Mouse (Mus musculus) embryonic stem cell, embryonic (primary cell): Measurements from ENCODE around the gene Cdc25b.

Source experiments
- CTCF ChIA-PET, 4 experiments: fragments of 300-600 bp in 2 of 4; fragments of 350-600 bp in 2 of 4; sonication (Branson Sonifier 250); formaldehyde crosslinking; loops; one replicate each; lab custom pipeline; 2022; ENCODE audit warnings: inconsistent platforms in 2 of 4; lab: Charles Lee
- POLR2A ChIA-PET, 4 experiments: fragments of 300-600 bp in 2 of 4; fragments of 350-600 bp in 2 of 4; sonication (Branson Sonifier 250); formaldehyde crosslinking; loops; one replicate each; lab custom pipeline; 2022; ENCODE audit warnings: antibody characterized with exemption in 4 of 4, inconsistent platforms in 1 of 4; lab: Charles Lee

Cdc25b gene

DNA sequence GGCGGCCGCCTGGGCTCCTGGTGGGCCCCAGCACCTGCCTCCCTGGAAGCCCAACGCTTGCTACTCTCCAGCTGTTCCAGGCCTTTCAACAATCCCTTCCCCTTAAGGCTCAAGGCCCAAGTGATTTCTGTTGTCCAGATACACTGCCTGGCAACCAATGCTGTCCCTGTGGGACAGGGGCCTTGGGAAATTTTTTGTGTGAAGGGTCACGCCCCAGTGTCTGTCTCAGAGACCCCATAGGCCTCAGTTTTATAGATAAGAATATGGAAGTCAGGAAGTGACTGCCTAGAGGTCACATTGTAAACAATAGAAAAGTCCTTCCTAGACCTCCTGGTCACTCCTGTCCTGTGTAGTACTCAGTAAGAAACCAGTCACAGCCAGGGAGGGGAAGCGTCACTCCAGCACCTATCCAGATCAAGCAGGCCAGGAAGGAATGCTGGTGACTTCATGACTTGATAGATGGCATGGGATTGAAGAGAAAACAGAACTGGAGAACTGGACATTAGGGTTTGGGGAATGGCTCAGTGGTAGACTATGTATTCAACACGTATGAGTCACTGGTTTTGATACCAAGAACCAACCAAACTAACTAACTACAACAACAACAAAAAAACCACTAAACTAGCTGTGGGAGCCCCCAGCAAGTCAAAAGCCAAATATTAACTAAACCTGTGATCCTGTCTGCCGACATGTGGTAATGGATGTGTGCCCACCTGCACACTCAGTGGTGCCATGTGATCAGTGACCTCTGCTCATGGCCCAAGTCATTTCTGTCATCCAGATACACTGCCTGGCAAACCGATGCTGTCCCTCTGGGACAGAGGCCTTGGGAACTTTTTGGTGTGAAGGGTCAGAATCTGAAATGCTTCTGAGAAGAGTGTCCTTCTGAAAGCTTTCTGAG, 38.1 kb upstream of the Cdc25b start:
- CTCF ChIA-PET: interaction anchor here in 1 of 4 experiments (1.0 kb wide), 1 partner anchor 22 kb away, joined by 3 read pairs; the partner anchor contains the start of gene Hspa12b
- POLR2A ChIA-PET: interaction anchor here in 2 of 4 experiments (1.3 to 3.9 kb wide), 2 partner anchors 10 to 27 kb away, joined by 5 to 28 read pairs; partner anchors contain the start of gene 1700037H04Rik (in 1 of the 2)

DNA sequence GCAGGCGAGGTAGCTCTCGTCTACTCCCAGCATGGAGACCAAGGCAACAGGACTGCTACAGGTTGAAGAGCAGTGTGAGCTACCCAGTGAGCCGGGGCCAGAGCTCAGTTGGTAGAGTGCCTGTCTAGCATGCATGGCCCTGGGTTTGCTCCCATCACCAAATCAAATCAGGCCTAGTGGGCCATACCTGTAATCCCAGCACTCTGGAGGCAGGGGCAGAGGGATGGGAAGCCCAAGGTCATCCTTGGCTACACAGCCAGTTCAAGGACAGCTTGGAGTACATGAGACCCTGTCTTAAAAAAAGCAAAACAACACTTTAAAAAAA, 37.5 kb upstream of the Cdc25b start:
- ChIA-PET CTCF (interaction anchor here in 1 of 4 experiments (1.0 kb wide), 1 partner anchor 23 kb away, joined by 3 read pairs; the partner anchor contains the start of gene Hspa12b), POLR2A (interaction anchor here in 3 of 4 experiments (0.6 to 3.9 kb wide), 5 partner anchors 10 to 161 kb away, joined by 3 to 28 read pairs (median 4); partner anchors contain the start of gene 1700037H04Rik (in 1 of the 3))

DNA sequence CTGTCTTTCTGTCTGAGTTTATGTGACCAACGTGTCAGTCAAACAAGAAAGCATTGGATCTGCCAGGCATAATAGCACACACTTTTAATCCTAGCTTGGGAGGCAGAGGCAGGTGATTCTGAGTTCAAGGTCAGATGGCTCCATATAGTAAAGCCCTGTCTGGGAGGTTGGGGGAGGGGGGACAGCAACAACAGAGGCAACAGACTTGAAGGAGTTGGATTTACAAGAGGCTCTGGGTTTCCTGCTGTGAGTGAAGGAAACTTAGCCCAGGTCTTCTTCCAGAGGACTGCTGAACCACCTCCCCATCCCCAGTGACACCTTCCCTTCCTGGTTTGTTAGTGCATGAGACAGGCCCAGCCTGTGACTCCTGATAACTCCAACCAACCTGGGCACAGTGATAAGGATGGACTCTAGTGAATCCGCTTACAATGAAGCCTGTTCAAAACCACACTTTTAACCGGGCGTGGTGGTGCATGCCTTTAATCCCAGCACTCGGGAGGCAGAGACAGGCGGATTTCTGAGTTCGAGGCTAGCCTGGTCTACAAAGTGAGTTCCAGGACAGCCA, 34.5 kb upstream of the Cdc25b start:
- CTCF ChIA-PET: interaction anchor here (0.6 to 1.7 kb wide), 4 partner anchors 10 to 156 kb away, joined by 3 to 5 read pairs (median 5); no protein-coding TSS in a partner anchor
- POLR2A ChIA-PET: interaction anchor here in 3 of 4 experiments (0.8 to 3.9 kb wide), 13 partner anchors 7 to 202 kb away, joined by 3 to 28 read pairs (median 4); partner anchors contain the start of gene 1700037H04Rik (in 2 of the 3)

DNA sequence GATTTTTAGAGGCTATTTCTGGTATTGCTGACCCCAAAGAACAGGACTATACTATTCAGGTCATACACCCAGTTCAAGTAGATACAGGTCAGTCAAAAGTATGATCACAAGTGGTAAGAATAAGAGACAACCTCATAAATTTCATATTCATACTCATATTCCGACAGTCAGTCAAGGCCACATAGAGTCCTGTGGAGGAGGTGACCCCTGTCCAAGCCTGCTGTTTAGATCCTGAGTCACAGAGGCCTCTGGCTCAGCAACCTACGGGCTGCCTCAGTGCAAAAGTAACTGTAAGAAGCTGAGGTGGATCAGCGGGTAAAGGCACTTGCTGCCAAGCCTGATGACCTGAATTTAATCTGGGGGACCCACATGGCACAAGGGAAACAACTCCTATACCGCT, 32.7 kb upstream of the Cdc25b start:
- ChIA-PET POLR2A (interaction anchor here in 2 of 4 experiments (1.0 to 1.3 kb wide), 3 partner anchors 23 to 102 kb away, joined by 3 read pairs; partner anchors contain the start of genes Cdc25b (in 1 of the 2) and Spef1 (in 1 of the 2)), CTCF (interaction anchor here in 1 of 4 experiments (1.3 kb wide), 1 partner anchor 99 kb away, joined by 4 read pairs; no protein-coding TSS in a partner anchor)

DNA sequence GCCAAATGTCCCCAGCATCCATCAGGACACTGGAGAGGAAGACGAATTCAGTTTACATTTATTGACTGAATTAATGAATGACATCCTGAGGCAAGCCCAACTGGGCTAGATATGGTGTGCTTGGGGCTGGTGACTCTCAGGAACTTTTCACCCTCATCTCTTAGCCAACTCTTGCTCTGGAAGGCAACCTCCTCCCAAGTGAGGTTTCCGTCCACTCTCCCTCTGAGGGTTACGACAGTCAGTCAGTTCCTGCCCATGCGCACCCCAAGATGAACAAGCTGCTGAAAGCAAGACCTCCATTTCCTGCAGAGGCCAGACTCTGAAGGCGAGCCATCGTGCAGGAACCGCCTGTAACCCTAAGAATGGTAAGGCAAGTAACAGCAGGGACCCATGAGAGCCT, 29.8 kb upstream of the Cdc25b start:
- POLR2A ChIA-PET: interaction anchor here (0.5 to 3.8 kb wide), 12 partner anchors 6 to 936 kb away, joined by 3 to 28 read pairs (median 4); partner anchors contain the start of genes Cdc25b (in 2 of the 4) and Spef1 (in 2 of the 4)
- CTCF ChIA-PET: no interaction called here

DNA sequence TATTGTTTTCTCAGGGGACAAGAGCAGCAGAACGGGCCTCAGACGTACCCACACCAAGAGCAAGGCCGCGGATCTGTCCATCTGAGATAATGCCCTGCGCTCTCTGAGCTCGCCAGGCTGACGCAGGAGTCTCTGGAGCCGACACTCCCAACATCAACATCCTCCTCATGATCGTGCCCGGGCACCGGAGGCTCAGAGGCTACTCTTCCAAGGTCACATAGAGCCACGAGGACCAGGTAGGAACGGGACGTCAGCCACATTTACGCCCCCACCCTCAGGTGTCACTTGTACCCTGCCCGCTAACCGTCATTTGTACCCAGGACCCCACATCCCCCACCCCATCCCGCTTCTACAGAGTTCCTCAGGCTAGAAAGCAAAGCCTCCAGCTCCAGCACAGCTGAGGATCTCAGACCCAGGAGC, 27.2 kb upstream of the Cdc25b start:
- ChIA-PET CTCF (interaction anchor here in 3 of 4 experiments (0.6 to 1.7 kb wide), 14 partner anchors 12 to 104 kb away, joined by 3 to 14 read pairs (median 4); partner anchors contain the start of genes Ap5s1 (in 1 of the 3), Cdc25b (in 1 of the 3) and Spef1 (in 1 of the 3)), POLR2A (interaction anchor here (0.7 to 5.0 kb wide), 63 partner anchors 8 to 495 kb away, joined by 3 to 95 read pairs (median 7); partner anchors contain the start of genes Cdc25b (in 4 of the 4), Spef1 (in 4 of the 4), Pank2 (in 3 of the 4) and Cenpb (in 2 of the 4))

DNA sequence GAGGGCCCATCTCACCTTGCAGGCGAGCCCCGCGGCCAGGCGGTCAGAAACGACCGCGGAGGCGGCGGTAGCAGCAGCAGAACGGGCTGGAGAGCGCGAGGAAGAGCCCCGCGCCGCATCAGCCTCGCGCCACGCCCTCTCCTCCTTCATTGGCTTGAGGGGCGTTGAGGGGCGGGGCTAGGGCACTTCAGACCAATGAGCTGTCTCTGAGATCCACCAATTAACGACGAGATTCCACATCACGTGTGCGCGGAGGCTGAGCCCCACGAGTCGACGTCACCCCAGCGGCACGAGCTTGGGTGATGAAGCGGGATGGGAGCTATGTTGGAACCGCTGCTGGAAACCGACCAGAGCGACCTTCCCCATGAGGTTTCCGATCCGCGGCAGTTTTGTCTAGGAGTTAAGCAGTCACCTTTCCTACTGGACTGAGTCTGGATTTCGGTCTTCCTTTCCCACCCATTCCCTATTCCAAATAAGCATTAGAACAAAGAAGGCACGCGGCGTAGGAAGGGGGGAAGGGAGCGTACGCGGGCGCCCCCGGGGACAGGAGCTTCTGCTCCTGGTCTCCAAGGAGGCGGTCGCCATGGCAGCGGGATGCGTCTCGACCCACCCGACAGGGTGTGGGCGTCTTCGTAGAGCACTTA, 26.7 kb upstream of the Cdc25b start, which contains the start of gene 1700037H04Rik:
TSS of gene 1700037H04Rik (minus strand) at position 144 of the 644 bp plus-strand sequence.
- ChIA-PET POLR2A (interaction anchor here (0.5 to 5.0 kb wide), 72 partner anchors 8 to 597 kb away, joined by 3 to 95 read pairs (median 5); partner anchors contain the start of genes Cdc25b (in 4 of the 4), Spef1 (in 4 of the 4), Pank2 (in 3 of the 4) and Cenpb (in 2 of the 4)), CTCF (interaction anchor here in 3 of 4 experiments (0.6 to 1.7 kb wide), 19 partner anchors 9 to 105 kb away, joined by 3 to 14 read pairs (median 4); partner anchors contain the start of genes Cdc25b (in 2 of the 3), Spef1 (in 2 of the 3), Ap5s1 (in 1 of the 3) and Pank2 (in 1 of the 3))

DNA sequence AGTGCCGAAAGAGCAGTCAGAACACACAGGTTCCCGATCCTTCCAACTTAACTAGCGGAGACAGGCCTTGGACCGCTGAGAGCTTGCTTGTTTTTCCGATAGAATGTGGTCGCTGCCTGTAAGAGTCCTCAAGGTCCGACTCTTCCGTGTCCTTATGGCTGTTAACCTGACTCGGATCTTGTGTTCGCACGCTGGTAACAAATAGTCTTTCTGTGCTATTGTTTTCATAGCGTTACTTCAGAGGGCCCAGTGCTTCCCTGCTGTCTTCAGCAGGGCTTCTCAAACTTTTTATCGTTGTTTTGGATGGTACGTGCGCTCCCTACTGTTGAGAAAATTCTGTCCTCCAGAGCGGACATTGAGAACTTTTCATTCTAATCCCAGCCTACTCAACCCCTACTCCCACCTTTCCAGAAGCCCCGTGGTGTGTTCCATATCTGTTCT, 26.1 kb upstream of the Cdc25b start:
- ChIA-PET POLR2A (interaction anchor here (0.5 to 5.0 kb wide), 60 partner anchors 8 to 597 kb away, joined by 3 to 95 read pairs (median 8); partner anchors contain the start of genes Cdc25b (in 3 of the 4), Pank2 (in 3 of the 4), Spef1 (in 3 of the 4) and Cenpb (in 2 of the 4)), CTCF (interaction anchor here in 3 of 4 experiments (0.7 to 1.7 kb wide), 15 partner anchors 8 to 104 kb away, joined by 3 to 14 read pairs (median 4); partner anchors contain the start of genes Cdc25b (in 1 of the 3), Pank2 (in 1 of the 3) and Spef1 (in 1 of the 3))

DNA sequence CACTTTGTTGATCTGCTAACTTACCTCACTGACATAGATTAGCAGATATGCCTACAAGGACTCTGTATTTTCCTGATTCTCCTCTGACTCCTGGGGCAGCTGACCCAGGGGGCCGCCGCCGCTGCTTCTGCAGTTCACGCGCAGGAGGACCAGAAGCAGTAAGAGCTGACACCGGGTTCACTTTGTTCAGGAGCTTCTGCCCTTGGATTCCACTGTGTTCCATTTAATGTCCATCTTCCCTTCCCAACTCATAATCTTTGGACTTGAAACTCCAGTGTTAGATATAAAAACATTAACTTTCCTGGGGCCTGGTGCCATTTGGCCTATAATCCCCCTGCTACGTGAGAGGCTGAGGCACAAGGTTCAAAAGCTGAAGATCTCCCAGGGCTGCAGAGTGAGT, 22.8 kb upstream of the Cdc25b start:
- ChIA-PET CTCF (interaction anchor here in 1 of 4 experiments (0.6 kb wide), 1 partner anchor 46 kb away, joined by 3 read pairs; no protein-coding TSS in a partner anchor), POLR2A (interaction anchor here in 2 of 4 experiments (0.9 to 1.0 kb wide), 2 partner anchors 9 kb away, joined by 3 read pairs; no protein-coding TSS in a partner anchor)

DNA sequence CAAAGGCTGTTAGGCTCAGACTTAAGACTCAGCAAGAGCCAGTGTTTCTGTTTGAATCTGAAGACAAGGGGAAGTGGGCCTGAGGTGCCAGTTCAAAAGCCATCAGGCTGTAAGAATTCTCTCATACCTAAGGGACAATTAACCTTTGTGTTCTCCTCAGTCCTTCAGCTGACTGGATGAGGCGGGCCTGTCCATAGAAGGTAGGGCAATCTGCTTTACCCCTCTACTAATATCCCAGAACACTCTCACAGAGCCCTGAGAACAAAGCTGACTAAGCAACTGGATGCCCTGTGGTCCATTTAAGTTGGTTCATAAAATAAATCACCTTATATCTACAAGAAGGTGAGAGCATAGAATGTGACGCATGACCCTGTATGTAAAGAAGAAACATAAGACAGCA, 20.6 kb upstream of the Cdc25b start:
- ChIA-PET POLR2A (interaction anchor here in 1 of 4 experiments (1.9 kb wide), 1 partner anchor 12 kb away, joined by 7 read pairs; no protein-coding TSS in a partner anchor), CTCF (interaction anchor here in 1 of 4 experiments (0.6 kb wide), 1 partner anchor 128 kb away, joined by 3 read pairs; no protein-coding TSS in a partner anchor)

DNA sequence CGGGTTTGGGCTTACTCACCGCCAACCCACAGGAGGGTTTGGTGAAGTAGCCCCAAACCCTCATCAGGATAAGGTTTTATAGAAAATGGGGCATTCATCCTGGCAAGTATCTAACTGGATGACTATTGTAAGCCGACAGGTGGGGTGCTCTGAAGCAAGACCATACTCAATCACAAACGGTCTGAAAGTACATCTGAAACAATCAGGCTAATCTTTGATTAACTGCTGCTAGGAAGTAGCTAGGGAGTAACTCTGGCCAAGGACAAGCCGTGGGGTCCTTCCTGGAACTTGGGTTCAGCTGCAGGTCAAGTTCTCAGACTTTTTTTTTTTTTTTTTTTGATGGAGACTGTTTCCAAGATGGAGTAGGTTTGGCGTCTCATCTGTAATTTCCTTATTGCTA, 18.8 kb upstream of the Cdc25b start:
- ChIA-PET POLR2A (interaction anchor here (0.9 to 5.7 kb wide), 9 partner anchors 7 to 37 kb away, joined by 3 to 95 read pairs (median 6); partner anchors contain the start of genes 1700037H04Rik (in 4 of the 4), Cdc25b (in 1 of the 4) and Spef1 (in 1 of the 4)), CTCF (interaction anchor here in 3 of 4 experiments (0.6 to 2.0 kb wide), 4 partner anchors 32 to 1410 kb away, joined by 4 to 6 read pairs (median 4); no protein-coding TSS in a partner anchor)

DNA sequence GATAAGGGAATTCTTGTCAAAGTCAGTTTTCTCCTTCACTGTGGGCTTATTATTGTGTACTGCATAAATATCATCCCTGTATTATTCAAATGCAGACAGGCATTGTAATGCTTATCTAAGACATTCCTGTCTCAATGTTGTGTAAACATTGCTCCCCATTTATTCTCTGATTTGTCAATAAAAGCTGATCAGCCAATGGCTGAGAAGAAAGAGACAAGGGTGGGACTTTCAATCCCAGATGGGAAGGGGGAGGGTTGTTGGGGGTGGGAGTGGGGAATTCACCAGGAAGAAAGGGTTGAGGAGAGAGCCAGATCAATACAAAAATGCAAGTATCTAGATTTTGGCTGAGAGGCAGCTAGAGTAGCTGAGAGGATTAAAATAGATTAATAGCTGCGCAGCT, 17.8 kb upstream of the Cdc25b start:
- ChIA-PET CTCF (interaction anchor here in 2 of 4 experiments (1.0 to 2.0 kb wide), 3 partner anchors 9 to 41 kb away, joined by 3 to 6 read pairs (median 4); partner anchors contain the start of gene 1700037H04Rik (in 1 of the 2)), POLR2A (interaction anchor here (0.5 to 5.7 kb wide), 18 partner anchors 8 to 335 kb away, joined by 3 to 95 read pairs (median 5); partner anchors contain the start of genes 1700037H04Rik (in 4 of the 4), Cenpb (in 2 of the 4), Cdc25b (in 1 of the 4) and Spef1 (in 1 of the 4))

DNA sequence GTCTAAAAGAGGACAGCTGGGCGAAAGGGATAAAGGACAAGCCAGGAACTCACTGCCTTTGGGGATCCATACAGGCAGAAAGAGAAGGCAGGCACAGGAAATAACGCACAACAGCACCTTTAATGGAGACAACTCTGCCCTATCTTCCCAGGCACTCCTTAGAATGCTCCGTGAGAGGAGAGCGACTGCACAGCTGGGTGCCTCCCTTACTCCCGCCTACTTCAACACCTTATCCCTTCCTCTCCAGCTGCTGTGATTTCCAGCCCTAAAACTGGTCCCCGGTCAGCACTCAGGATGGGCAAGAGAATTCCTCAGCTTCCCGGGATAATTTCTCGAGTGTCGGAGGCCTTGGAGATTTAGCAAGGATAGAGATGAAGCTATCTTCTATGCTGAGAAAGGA, 15.8 kb upstream of the Cdc25b start:
- ChIA-PET POLR2A (interaction anchor here (0.6 to 8.3 kb wide), 31 partner anchors 8 to 859 kb away, joined by 3 to 95 read pairs (median 7); partner anchors contain the start of genes 1700037H04Rik (in 4 of the 4), Cdc25b (in 3 of the 4), Spef1 (in 3 of the 4) and Cenpb (in 2 of the 4)), CTCF (interaction anchor here (0.8 to 3.0 kb wide), 15 partner anchors 8 to 374 kb away, joined by 3 to 16 read pairs (median 5); partner anchors contain the start of genes Cenpb (in 2 of the 4), 1700037H04Rik (in 1 of the 4), Cdc25b (in 1 of the 4) and Spef1 (in 1 of the 4))

DNA sequence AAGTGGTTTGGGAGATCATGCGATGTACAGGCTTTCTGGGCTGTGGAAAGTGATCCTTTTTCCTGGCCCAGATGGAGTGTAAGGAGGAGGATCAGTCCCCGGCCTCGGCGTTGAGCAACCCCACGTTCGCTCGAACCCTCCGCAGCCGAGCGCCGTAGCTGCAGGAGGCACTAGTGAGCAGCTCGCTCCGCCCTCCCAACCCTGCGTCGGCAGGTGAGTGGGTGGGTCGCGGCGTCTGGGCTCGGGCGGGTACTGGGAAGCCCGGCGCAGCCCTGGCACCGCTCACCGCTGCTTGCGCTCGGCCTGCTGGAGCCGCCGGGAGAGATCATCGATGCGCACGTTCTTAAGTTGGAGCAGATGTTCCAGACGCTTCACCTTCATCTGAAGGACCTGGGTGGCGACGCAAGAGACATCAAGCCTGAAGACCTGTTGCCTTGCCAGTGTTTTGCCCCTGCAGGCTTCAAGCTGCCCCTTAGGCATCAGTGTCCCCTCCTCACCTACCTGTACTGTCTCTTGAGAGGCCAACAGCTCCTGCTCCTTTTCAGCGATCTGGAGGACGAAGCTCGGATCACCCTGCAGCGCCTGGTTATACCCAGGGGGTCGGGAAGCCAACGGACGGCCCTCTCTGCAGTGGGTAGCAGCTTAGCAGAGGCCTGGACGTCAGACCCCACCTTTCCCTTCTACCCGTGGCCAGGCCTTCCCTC, 15.2 kb upstream of the Cdc25b start:
- ChIA-PET POLR2A (interaction anchor here (0.5 to 8.3 kb wide), 41 partner anchors 8 to 858 kb away, joined by 3 to 95 read pairs (median 5); partner anchors contain the start of genes 1700037H04Rik (in 4 of the 4), Cdc25b (in 3 of the 4), Spef1 (in 3 of the 4) and Cenpb (in 2 of the 4)), CTCF (interaction anchor here (1.0 to 3.0 kb wide), 15 partner anchors 8 to 374 kb away, joined by 3 to 16 read pairs (median 5); partner anchors contain the start of genes 1700037H04Rik (in 1 of the 4), Cdc25b (in 1 of the 4), Cenpb (in 1 of the 4) and Spef1 (in 1 of the 4))
